Mouse (Mus musculus) ES-Bruce4 (cell line): ENCODE data around the gene Slc5a10. TPM values are rescaled to one million over a fixed set of nuclear protein-coding genes. Genes with fewer than 3 reads are reported as not detected.

Source experiments
- H3K27ac ChIP-seq: 2 replicates; pipeline ENCODE4 v1.5.1; 2012; ENCODE audit warnings: low read length, inconsistent platforms; ENCODE audit not compliant: insufficient read depth
- H3K27me3 ChIP-seq: 2 replicates; pipeline ENCODE4 v1.6.1; 2012; ENCODE audit warnings: mild to moderate bottlenecking, low read length, inconsistent platforms; ENCODE audit not compliant: control insufficient read depth, poor library complexity, insufficient read depth, severe bottlenecking
- H3K36me3 ChIP-seq: 2 replicates; pipeline ENCODE4 v1.6.1; 2012; ENCODE audit warnings: inconsistent platforms, mild to moderate bottlenecking, low read length, moderate library complexity; ENCODE audit not compliant: control insufficient read depth, poor library complexity, insufficient read depth, severe bottlenecking
- H3K4me1 ChIP-seq: one replicate; pipeline ENCODE4 v1.8.1; 2011; ENCODE audit warnings: low read length; ENCODE audit not compliant: control insufficient read depth, insufficient read depth
- H3K4me3 ChIP-seq: 2 replicates; pipeline ENCODE4 v1.5.1; 2011; ENCODE audit warnings: low read depth, mild to moderate bottlenecking, low read length
- H3K9ac ChIP-seq: 2 replicates; pipeline ENCODE4 v1.6.1; 2012; ENCODE audit warnings: low read depth, mild to moderate bottlenecking, inconsistent platforms; ENCODE audit not compliant: poor library complexity, severe bottlenecking
- H3K9me3 ChIP-seq: replicated peaks from 2 replicates; pipeline ENCODE4 v1.6.1; 2012; ENCODE audit warnings: mild to moderate bottlenecking, low read length, inconsistent platforms; ENCODE audit not compliant: control insufficient read depth, poor library complexity, insufficient read depth, severe bottlenecking
- CTCF ChIP-seq: IDR thresholded peaks from one replicate; pipeline ENCODE4 v1.8.1; 2011; ENCODE audit warnings: low read depth, low read length
- EP300 ChIP-seq: IDR thresholded peaks from 2 replicates; pipeline ENCODE4 v1.6.1; 2011; ENCODE audit warnings: low read depth, low read length; ENCODE audit not compliant: insufficient read depth
- POLR2A ChIP-seq: IDR thresholded peaks from one replicate; pipeline ENCODE4 v1.8.1; 2011; ENCODE audit warnings: low read length; ENCODE audit not compliant: insufficient read depth
- polyA plus RNA-seq: library from polyadenylated mRNA; stranded (reverse); fragments of >200 nt; gene quantifications from 2 replicates; pipeline ENCODE4 v1.2.4, GENCODE M21; 2011; ENCODE audit warnings: low read depth; ENCODE audit not compliant: missing spikeins, insufficient read depth, insufficient read length

Gene Slc5a10
- polyA plus RNA-seq, 1 experiment, result not detected

GRCm38 (mm10) chr11:61629621-61630020, 91.0 kb downstream of the Slc5a10 start:
- no peak overlapping the region for H3K4me3 ChIP-seq
- H3K27me3 ChIP-seq, result no peaks in the 10 kb centered on the region
- H3K9ac ChIP-seq, result no peak overlapping the region
- no peaks in the 10 kb centered on the region for H3K4me1 ChIP-seq
- no peak overlapping the region for H3K27ac ChIP-seq
- no peaks in the 10 kb centered on the region for H3K36me3 ChIP-seq
- no peak for TF ChIP-seq POLR2A
- TF ChIP-seq CTCF, result peak; percentile 48
- H3K9me3 ChIP-seq, result no peaks in the 10 kb centered on the region

- no peaks in the 10 kb centered on the region for H3K36me3 ChIP-seq
- H3K27ac ChIP-seq, result no peak overlapping the region
- H3K9ac ChIP-seq, result no peak overlapping the region
- H3K27me3 ChIP-seq, result no peaks in the 10 kb centered on the region
- H3K4me1 ChIP-seq, result no peaks in the 10 kb centered on the region
- no peak overlapping the region for H3K4me3 ChIP-seq
- H3K9me3 ChIP-seq, result peaks cover 3% of the 10 kb centered on the region; the same call in 1 of the 2 replicates
- no peak for TF ChIP-seq POLR2A
- no peak for TF ChIP-seq CTCF
- TF ChIP-seq EP300, result no peak
Measured at GRCm38 (mm10) chr11:61626509-61626908, 94.1 kb downstream of the Slc5a10 start.

- Histone ChIP-seq H3K36me3 (no peaks in the 10 kb centered on the region), H3K27me3 (no peaks in the 10 kb centered on the region), H3K9ac (no peak overlapping the region), H3K4me3 (no peak overlapping the region), H3K27ac (no peak overlapping the region), H3K4me1 (peaks cover 2% of the 10 kb centered on the region), H3K9me3 (peaks cover 3% of the 10 kb centered on the region; the same call in 1 of the 2 replicates)
- no peak for TF ChIP-seq POLR2A
- TF ChIP-seq CTCF, result no peak
- TF ChIP-seq EP300, result no peak
Measured at GRCm38 (mm10) chr11:61625136-61625535, 95.5 kb downstream of the Slc5a10 start.

Other genes with a start within 250 kb of the Slc5a10 start
- 1.3 and 1.9 TPM in 2 replicates for gene Mfap4, start 235.4 kb downstream of the Slc5a10 start, polyA plus RNA-seq
- 33.3 and 35.1 TPM in 2 replicates for gene Mapk7, start 226.4 kb downstream of the Slc5a10 start, polyA plus RNA-seq
- gene B9d1, start 215.7 kb downstream of the Slc5a10 start, polyA plus RNA-seq, result 18.7 and 20.8 TPM in 2 replicates
- gene Epn2, start 141.1 kb downstream of the Slc5a10 start, polyA plus RNA-seq, result 70.0 and 76.0 TPM in 2 replicates
- gene Grap, start 67.6 kb downstream of the Slc5a10 start, polyA plus RNA-seq, result not detected in 2 replicates
- 7.7 and 8.7 TPM in 2 replicates for gene Fam83g, start 36.7 kb downstream of the Slc5a10 start, polyA plus RNA-seq
- gene Prpsap2, start 41.3 kb upstream of the Slc5a10 start, polyA plus RNA-seq, result 58.4 and 64.2 TPM in 2 replicates
- gene Ulk2, start 134.2 kb upstream of the Slc5a10 start, polyA plus RNA-seq, result 8.2 and 10.8 TPM in 2 replicates
- gene Akap10, start 209.4 kb upstream of the Slc5a10 start, polyA plus RNA-seq, result 28.4 and 29.0 TPM in 2 replicates
- gene Specc1, start 235.9 kb upstream of the Slc5a10 start, polyA plus RNA-seq, result 31.4 and 32.1 TPM in 2 replicates